Mouse (Mus musculus) lung, adult 2 months (tissue): ENCODE results near the gene Cpvl. TPM values are rescaled to one million over a fixed set of nuclear protein-coding genes. Genes with fewer than 3 reads are reported as not detected.

ENCODE experiments used
- DNase-seq: peaks from one replicate; pipeline ENCODE4 v3.0.0; 2022
- H3K4me1 ChIP-seq: fragments of 200-500 bp; 2 replicates; pipeline ENCODE4 v1.6.1; 2011; ENCODE audit warnings: low read length; ENCODE audit not compliant: control insufficient read depth, insufficient read depth
- H3K4me3 ChIP-seq: fragments of 200-500 bp; replicated peaks from 2 replicates; pipeline ENCODE3; 2011; ENCODE audit warnings: low read depth, mild to moderate bottlenecking, control low read depth, low read length; ENCODE audit errors: extremely low read depth
- CTCF ChIP-seq: fragments of 200-500 bp; IDR thresholded peaks from 2 replicates; pipeline ENCODE4 v1.5.1; 2011; ENCODE audit warnings: mild to moderate bottlenecking, low read length, control low read depth; ENCODE audit not compliant: insufficient read depth
- POLR2A ChIP-seq: fragments of 200-500 bp; IDR thresholded peaks from 2 replicates; pipeline ENCODE4 v1.6.1; 2011; ENCODE audit warnings: low read depth, mild to moderate bottlenecking, control low read depth, low read length, borderline replicate concordance; ENCODE audit errors: extremely low read depth
- WGBS: fragments of 180-500 bp; shearing (Covaris S2); methylation state at CpG from one replicate; pipeline ENCODE4 v1.1.7; 2018; 5-methylcytosine and 5-hydroxymethylcytosine counted together
- polyA plus RNA-seq: library from polyadenylated mRNA; depleted of rRNA; stranded (reverse); fragments of >200 nt; gene quantifications from 2 replicates; pipeline ENCODE4 v1.2.3, GENCODE M21; 2012; rRNA removed

Gene Cpvl
- polyA plus RNA-seq, 1 experiment = not detected

- WGBS = 96% methylated on average over 17 of the region's 17 CpGs
- TF ChIP-seq POLR2A (no peak), CTCF (no peak)
- Histone ChIP-seq H3K4me3 (no peak overlapping the region), H3K4me1 (no peaks in the 10 kb centered on the region)
- no peak for DNase-seq
These were observed 133.8 kb downstream of the Cpvl start for GRCm38 (mm10) chr6:53844626-53845025.

GRCm38 (mm10) chr6:53825213-53825612 is 153.3 kb downstream of the Cpvl start:
- WGBS = 38% methylated on average over 4 of the region's 4 CpGs
- no peaks in the 10 kb centered on the region for H3K4me1 ChIP-seq
- DNase-seq = peak; percentile 7
- no peak overlapping the region for H3K4me3 ChIP-seq
- TF ChIP-seq POLR2A = no peak
- TF ChIP-seq CTCF = no peak

Other genes with a start within 250 kb of the Cpvl start
- gene Tril, start 157.8 kb downstream of the Cpvl start, polyA plus RNA-seq = 27.0 and 28.6 TPM in 2 replicates
- gene Chn2, start 60.9 kb upstream of the Cpvl start, polyA plus RNA-seq = 8.5 and 12.5 TPM in 2 replicates